Mouse (Mus musculus) lung, adult 2 months (tissue): ENCODE measurements around the gene Eea1. TPM values are rescaled to one million over a fixed set of nuclear protein-coding genes. Genes with fewer than 3 reads are reported as not detected.
"Not testable (repeated sequence)": the region's sequence is repeated elsewhere in the genome, so short reads cannot be mapped to it uniquely, and the experiment has no call there.

Source experiments
- DNase-seq: peaks from one replicate; pipeline ENCODE4 v3.0.0; 2022
- H3K4me1 ChIP-seq: fragments of 200-500 bp; 2 replicates; pipeline ENCODE4 v1.6.1; 2011; ENCODE audit warnings: low read length; ENCODE audit not compliant: control insufficient read depth, insufficient read depth
- H3K4me3 ChIP-seq: fragments of 200-500 bp; replicated peaks from 2 replicates; pipeline ENCODE3; 2011; ENCODE audit warnings: low read depth, mild to moderate bottlenecking, control low read depth, low read length; ENCODE audit errors: extremely low read depth
- CTCF ChIP-seq: fragments of 200-500 bp; IDR thresholded peaks from 2 replicates; pipeline ENCODE4 v1.5.1; 2011; ENCODE audit warnings: mild to moderate bottlenecking, low read length, control low read depth; ENCODE audit not compliant: insufficient read depth
- POLR2A ChIP-seq: fragments of 200-500 bp; IDR thresholded peaks from 2 replicates; pipeline ENCODE4 v1.6.1; 2011; ENCODE audit warnings: low read depth, mild to moderate bottlenecking, control low read depth, low read length, borderline replicate concordance; ENCODE audit errors: extremely low read depth
- WGBS: fragments of 180-500 bp; shearing (Covaris S2); methylation state at CpG from one replicate; pipeline ENCODE4 v1.1.7; 2018; 5-methylcytosine and 5-hydroxymethylcytosine counted together
- polyA plus RNA-seq: library from polyadenylated mRNA; depleted of rRNA; stranded (reverse); fragments of >200 nt; gene quantifications from 2 replicates; pipeline ENCODE4 v1.2.3, GENCODE M21; 2012

Eea1 gene
- polyA plus RNA-seq, 1 experiment = 5.1 TPM

GRCm38 (mm10) chr10:96034106-96034505 is 93.7 kb downstream of the Eea1 start:
- Histone ChIP-seq H3K4me3 (no peak overlapping the region), H3K4me1 (no peaks in the 10 kb centered on the region)
- DNase-seq = no peak
- no peak for TF ChIP-seq CTCF
- TF ChIP-seq POLR2A = no peak
- WGBS = 83% methylated on average over 3 of the region's 3 CpGs

GRCm38 (mm10) chr10:96035951-96036350 is 95.5 kb downstream of the Eea1 start:
- H3K4me1 ChIP-seq = no peaks in the 10 kb centered on the region
- DNase-seq = no peak
- TF ChIP-seq POLR2A (no peak), CTCF (no peak)

GRCm38 (mm10) chr10:96044216-96044615 is 103.8 kb downstream of the Eea1 start:
- DNase-seq = no peak
- TF ChIP-seq POLR2A = no peak
- TF ChIP-seq CTCF = no peak
- H3K4me3 ChIP-seq = no peak overlapping the region
- H3K4me1 ChIP-seq = no peaks in the 10 kb centered on the region
- WGBS = 88% methylated on average over 2 of the region's 2 CpGs

More at GRCm38 (mm10) chr10:96035951-96036350, 95.5 kb downstream of the Eea1 start:
- H3K4me3 ChIP-seq = no peak overlapping the region

GRCm38 (mm10) chr10:96047960-96048536 is 107.6 kb downstream of the Eea1 start:
- no peak for DNase-seq
- no peak overlapping the region for H3K4me3 ChIP-seq
- H3K4me1 ChIP-seq = no peaks in the 10 kb centered on the region
- TF ChIP-seq CTCF = no peak
- TF ChIP-seq POLR2A = no peak
- WGBS = 40% methylated on average over 9 of the region's 9 CpGs

- Histone ChIP-seq H3K4me3 (no peak overlapping the region), H3K4me1 (no peaks in the 10 kb centered on the region)
- no peak for DNase-seq
- TF ChIP-seq CTCF (no peak), POLR2A (no peak)
- 88% methylated on average over 3 of the region's 3 CpGs for WGBS
Observed at GRCm38 (mm10) chr10:96048550-96048949, 108.1 kb downstream of the Eea1 start.

- TF ChIP-seq POLR2A = no peak
- no peak for TF ChIP-seq CTCF
- 51% methylated on average over 3 of the region's 3 CpGs for WGBS
- Histone ChIP-seq H3K4me1 (no peaks in the 10 kb centered on the region), H3K4me3 (no peak overlapping the region)
- no peak for DNase-seq
Observed at GRCm38 (mm10) chr10:96067347-96067746, 126.9 kb downstream of the Eea1 start.

GRCm38 (mm10) chr10:96074386-96074785 is 133.9 kb downstream of the Eea1 start:
- peak; percentile 50 for DNase-seq
- no peak for TF ChIP-seq CTCF
- no peak overlapping the region for H3K4me3 ChIP-seq
- H3K4me1 ChIP-seq = peaks cover 3% of the 10 kb centered on the region; the same call in 1 of the 2 replicates
- WGBS = 54% methylated on average over 7 of the region's 7 CpGs

GRCm38 (mm10) chr10:96075403-96075802 is 135.0 kb downstream of the Eea1 start:
- TF ChIP-seq POLR2A = no peak
- no peak for TF ChIP-seq CTCF
- 28% methylated on average over 4 of the region's 4 CpGs for WGBS
- Histone ChIP-seq H3K4me1 (peaks cover 3% of the 10 kb centered on the region; the same call in 1 of the 2 replicates), H3K4me3 (no peak overlapping the region)
- DNase-seq = no peak

GRCm38 (mm10) chr10:96075880-96076279 is 135.4 kb downstream of the Eea1 start:
- peaks cover 3% of the 10 kb centered on the region; the same call in 1 of the 2 replicates for H3K4me1 ChIP-seq
- TF ChIP-seq POLR2A (no peak), CTCF (no peak)
- H3K4me3 ChIP-seq = no peak overlapping the region
- peak; percentile 27 for DNase-seq
- WGBS = 23% methylated on average over 7 of the region's 7 CpGs

GRCm38 (mm10) chr10:96076461-96076860 is 136.0 kb downstream of the Eea1 start:
- TF ChIP-seq POLR2A (no peak), CTCF (no peak)
- peaks cover 3% of the 10 kb centered on the region; the same call in 1 of the 2 replicates for H3K4me1 ChIP-seq
- WGBS = 80% methylated on average over 3 of the region's 3 CpGs
- DNase-seq = no peak
- H3K4me3 ChIP-seq = no peak overlapping the region

GRCm38 (mm10) chr10:96077480-96078066 is 137.1 kb downstream of the Eea1 start:
- H3K4me1 ChIP-seq, DNase-seq, H3K4me3 ChIP-seq: not testable (repeated sequence)
- 88% methylated on average over 6 of the region's 6 CpGs for WGBS

GRCm38 (mm10) chr10:96079823-96080222 is 139.4 kb downstream of the Eea1 start:
- H3K4me1 ChIP-seq = no peaks in the 10 kb centered on the region
- no peak for DNase-seq
- TF ChIP-seq CTCF (no peak), POLR2A (no peak)
- no peak overlapping the region for H3K4me3 ChIP-seq
- 75% methylated on average over 4 of the region's 4 CpGs for WGBS
